Mouse (Mus musculus) neural tube, embryonic 11.5 days (tissue): ENCODE measurements around the gene Spns3. TPM values are rescaled to one million over a fixed set of nuclear protein-coding genes. Genes with fewer than 3 reads are reported as not detected.

Experiments
- ATAC-seq: fragments of 200-750 bp; cut with Nextera tagmentation; 2 replicates; pipeline ENCODE4 v1.8.0; 2017; ENCODE audit warnings: moderate number of reproducible peaks, mild to moderate bottlenecking, moderate TSS enrichment, moderate library complexity; ENCODE audit not compliant: insufficient read depth, low FRiP score, low TSS enrichment
- DNase-seq: peaks from one replicate; pipeline ENCODE4 v3.0.0-alpha.2; 2015; ENCODE audit warnings: low spot score
- H3K27ac ChIP-seq: fragments of 300-500 bp; sonication (generic); 2 replicates; pipeline ENCODE4 v1.5.1; 2014; ENCODE audit warnings: low read depth, mild to moderate bottlenecking, low read length
- H3K27me3 ChIP-seq: fragments of 300-500 bp; sonication (generic); 2 replicates; pipeline ENCODE4 v1.6.1; 2014; ENCODE audit warnings: mild to moderate bottlenecking, low read length, mixed read lengths; ENCODE audit not compliant: control insufficient read depth, insufficient read depth
- H3K36me3 ChIP-seq: fragments of 300-500 bp; sonication (generic); 2 replicates; pipeline ENCODE4 v1.6.1; 2014; ENCODE audit warnings: mild to moderate bottlenecking, low read length, moderate library complexity, mixed read lengths; ENCODE audit not compliant: control insufficient read depth, insufficient read depth
- H3K4me1 ChIP-seq: fragments of 300-500 bp; sonication (generic); 2 replicates; pipeline ENCODE4 v1.6.1; 2014; ENCODE audit warnings: low read length, mixed read lengths; ENCODE audit not compliant: control insufficient read depth, insufficient read depth
- H3K4me2 ChIP-seq: fragments of 300-500 bp; sonication (generic); 2 replicates; pipeline ENCODE4 v1.6.1; 2014; ENCODE audit warnings: low read depth, mild to moderate bottlenecking, moderate library complexity
- H3K4me3 ChIP-seq: fragments of 300-500 bp; sonication (generic); 2 replicates; pipeline ENCODE4 v1.5.1; 2014; ENCODE audit warnings: low read depth, low read length
- H3K9ac ChIP-seq: fragments of 300-500 bp; sonication (generic); 2 replicates; pipeline ENCODE4 v1.6.1; 2014; ENCODE audit warnings: mild to moderate bottlenecking, low read length
- H3K9me3 ChIP-seq: fragments of 300-500 bp; sonication (generic); 2 replicates; pipeline ENCODE4 v1.6.1; 2016; ENCODE audit warnings: low read length; ENCODE audit not compliant: control insufficient read depth
- WGBS: fragments of 180-500 bp; shearing (Covaris S2); extraction: QIAGEN DNeasy Blood & Tissue Kit; methylation state at CpG from one replicate; pipeline ENCODE4 v1.1.7; 2014; 5-methylcytosine and 5-hydroxymethylcytosine counted together
- polyA plus RNA-seq: library from polyadenylated mRNA; unstranded; fragments of >200 nt; fragmentation: Nextera tagmentation; extraction: Ambion mirVana; gene quantifications from 2 replicates; pipeline ENCODE4 v1.2.1, GENCODE M21; 2014

The Spns3 gene
- polyA plus RNA-seq: 0.25 TPM in 1 of 2 replicates, not detected in the other

- ATAC-seq: no peak
- H3K36me3 ChIP-seq: no peaks in the 10 kb centered on the region
- no peaks in the 10 kb centered on the region for H3K27me3 ChIP-seq
- H3K4me2 ChIP-seq: no peak within 1 kb of the TSS
- H3K27ac ChIP-seq: no peak within 1 kb of the TSS
- H3K9me3 ChIP-seq: no peaks in the 10 kb centered on the region
- H3K9ac ChIP-seq: no peak within 1 kb of the TSS
- H3K4me3 ChIP-seq: no peak within 1 kb of the TSS
- WGBS: 64% methylated on average over 8 of the region's 8 CpGs
- no peak for DNase-seq
- no peaks in the 10 kb centered on the region for H3K4me1 ChIP-seq
Observed at GRCm38 (mm10) chr11:72550134-72550988, at the start of gene Spns3. Spns3 (minus strand) TSS chr11:72550506.

DNA sequence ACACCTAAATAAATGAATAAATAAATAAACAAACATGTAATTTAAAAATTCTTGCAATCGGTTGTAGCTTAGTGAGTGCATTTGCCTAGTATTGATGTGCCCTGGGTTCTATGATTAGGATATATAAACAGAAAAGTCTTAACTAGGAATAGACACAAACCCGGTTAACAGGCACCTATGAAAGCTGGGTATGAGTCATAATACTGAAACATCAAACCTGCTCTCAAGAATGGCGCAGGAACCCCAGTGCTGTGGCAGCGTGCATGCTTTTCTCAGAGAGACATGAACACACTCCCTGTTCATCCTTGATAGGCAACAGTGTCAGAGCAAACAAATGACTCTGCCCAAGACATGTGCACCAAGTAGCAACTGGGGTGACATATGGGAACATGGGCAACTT lies 47.5 kb upstream of the Spns3 start:
- Histone ChIP-seq H3K4me1 (no peaks in the 10 kb centered on the region), H3K27me3 (no peaks in the 10 kb centered on the region), H3K27ac (no peak overlapping the region), H3K4me3 (no peak overlapping the region), H3K9me3 (no peaks in the 10 kb centered on the region), H3K9ac (no peak overlapping the region), H3K4me2 (no peak overlapping the region), H3K36me3 (no peaks in the 10 kb centered on the region)
- no peak for ATAC-seq
- no peak for DNase-seq
- 92% methylated on average over 4 of the region's 4 CpGs for WGBS

GRCm38 (mm10) chr11:72595010-72595737 lies 44.9 kb upstream of the Spns3 start:
- Histone ChIP-seq H3K36me3 (no peaks in the 10 kb centered on the region), H3K27me3 (no peaks in the 10 kb centered on the region), H3K4me2 (no peak overlapping the region), H3K9ac (no peak overlapping the region), H3K27ac (no peak overlapping the region), H3K4me1 (no peaks in the 10 kb centered on the region), H3K9me3 (no peaks in the 10 kb centered on the region), H3K4me3 (no peak overlapping the region)
- no peak for ATAC-seq
- 71% methylated on average over 2 of the region's 2 CpGs for whole genome bisulfite sequencing
- no peak for DNase-seq

DNA sequence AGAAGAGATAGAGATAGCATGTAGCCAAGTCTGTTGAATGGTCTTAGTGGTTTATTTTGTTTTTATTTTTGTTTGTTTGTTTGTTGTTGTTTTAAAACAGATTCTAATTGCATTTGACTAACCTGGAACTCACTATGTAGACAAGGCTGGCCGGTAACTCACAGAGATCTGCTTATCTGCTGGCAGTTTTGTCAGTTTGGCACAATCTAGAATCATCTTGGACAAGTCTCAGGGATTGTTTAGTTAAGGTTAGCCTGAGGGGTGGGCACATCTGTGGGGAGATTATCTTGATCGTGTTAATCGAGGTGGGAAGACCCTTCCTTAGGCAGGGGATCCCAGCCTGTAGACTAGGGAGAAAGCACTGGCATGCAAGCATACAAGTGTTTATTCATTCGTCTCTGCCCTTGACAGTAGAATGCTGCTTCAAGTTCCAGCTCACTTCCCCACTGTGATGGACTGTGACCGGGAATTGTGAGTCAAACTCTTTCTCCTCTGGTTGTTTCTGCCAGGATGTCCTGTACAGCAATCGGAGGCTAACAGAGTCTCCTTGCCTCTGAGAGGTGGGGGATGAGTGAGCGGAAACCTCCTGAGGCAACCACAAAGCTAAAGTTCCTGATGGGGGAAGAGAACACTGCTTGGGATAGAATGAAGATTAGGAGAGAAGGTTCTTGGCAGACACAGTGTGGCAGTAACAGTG lies 37.4 kb upstream of the Spns3 start:
- H3K27ac ChIP-seq: no peak overlapping the region
- no peak overlapping the region for H3K4me3 ChIP-seq
- WGBS: 70% methylated on average over 7 of the region's 7 CpGs
- H3K9ac ChIP-seq: no peak overlapping the region
- no peaks in the 10 kb centered on the region for H3K36me3 ChIP-seq
- DNase-seq (no peak), ATAC-seq (no peak)
- H3K9me3 ChIP-seq: no peaks in the 10 kb centered on the region
- no peak overlapping the region for H3K4me2 ChIP-seq
- H3K4me1 ChIP-seq: no peaks in the 10 kb centered on the region
- H3K27me3 ChIP-seq: no peaks in the 10 kb centered on the region

- H3K4me1 ChIP-seq: no peaks in the 10 kb centered on the region
- H3K4me3 ChIP-seq: no peak overlapping the region
- H3K27me3 ChIP-seq: no peaks in the 10 kb centered on the region
- H3K27ac ChIP-seq: no peak overlapping the region
- DNase-seq (no peak), ATAC-seq (no peak)
- no peaks in the 10 kb centered on the region for H3K9me3 ChIP-seq
- no peaks in the 10 kb centered on the region for H3K36me3 ChIP-seq
- no peak overlapping the region for H3K4me2 ChIP-seq
- WGBS: 88% methylated on average over 3 of the region's 3 CpGs
- no peak overlapping the region for H3K9ac ChIP-seq
Observed at GRCm38 (mm10) chr11:72586570-72586969, 36.3 kb upstream of the Spns3 start.

- WGBS: 95% methylated on average over 2 of the region's 2 CpGs
Observed at GRCm38 (mm10) chr11:72583092-72583491, 32.8 kb upstream of the Spns3 start.

DNA sequence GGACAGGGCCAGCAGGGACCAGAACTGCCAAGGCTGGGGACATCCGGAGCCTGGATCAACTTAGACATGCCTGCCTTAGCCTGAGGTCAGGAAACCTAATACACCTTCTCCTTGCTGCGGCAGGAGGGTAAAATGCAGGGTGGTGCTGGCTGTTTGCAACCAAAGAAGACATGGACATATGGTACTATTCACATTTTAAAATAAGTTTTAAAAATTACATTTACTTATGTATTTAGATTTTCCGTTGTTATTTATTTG lies 32.1 kb upstream of the Spns3 start:
- no peaks in the 10 kb centered on the region for H3K9me3 ChIP-seq
- no peaks in the 10 kb centered on the region for H3K27me3 ChIP-seq
- no peak overlapping the region for H3K27ac ChIP-seq
- H3K4me1 ChIP-seq: no peaks in the 10 kb centered on the region
- ATAC-seq (no peak), DNase-seq (no peak)
- H3K4me2 ChIP-seq: no peak overlapping the region
- 69% methylated on average over 3 of the region's 3 CpGs for WGBS
- H3K4me3 ChIP-seq: no peak overlapping the region
- no peak overlapping the region for H3K9ac ChIP-seq
- no peaks in the 10 kb centered on the region for H3K36me3 ChIP-seq

More at GRCm38 (mm10) chr11:72583092-72583491, 32.8 kb upstream of the Spns3 start:
- no peaks in the 10 kb centered on the region for H3K9me3 ChIP-seq
- no peaks in the 10 kb centered on the region for H3K36me3 ChIP-seq
- no peaks in the 10 kb centered on the region for H3K4me1 ChIP-seq
- DNase-seq (no peak), ATAC-seq (no peak)
- no peak overlapping the region for H3K4me3 ChIP-seq
- H3K27ac ChIP-seq: no peak overlapping the region
- H3K4me2 ChIP-seq: no peak overlapping the region
- no peak overlapping the region for H3K9ac ChIP-seq
- no peaks in the 10 kb centered on the region for H3K27me3 ChIP-seq

GRCm38 (mm10) chr11:72581609-72582447 lies 31.5 kb upstream of the Spns3 start:
- Histone ChIP-seq H3K9ac (no peak overlapping the region), H3K36me3 (no peaks in the 10 kb centered on the region)
- WGBS: 83% methylated on average over 8 of the region's 8 CpGs

More at GRCm38 (mm10) chr11:72581609-72582447, 31.5 kb upstream of the Spns3 start:
- Histone ChIP-seq H3K27me3 (no peaks in the 10 kb centered on the region), H3K27ac (no peak overlapping the region), H3K9me3 (no peaks in the 10 kb centered on the region), H3K4me2 (no peak overlapping the region), H3K4me1 (no peaks in the 10 kb centered on the region), H3K4me3 (no peak overlapping the region)
- no peak for ATAC-seq
- no peak for DNase-seq
